Mouse (Mus musculus): ENCODE results near the gene Gas7. TPM values are rescaled to one million over a fixed set of nuclear protein-coding genes. Genes with fewer than 3 reads are reported as not detected.
A peak's percentile ranks its signal among the peaks of the same experiment; 100 is the strongest.

Gas7 gene
- polyA plus RNA-seq, 1 experiment = 3.0 TPM

DNA sequence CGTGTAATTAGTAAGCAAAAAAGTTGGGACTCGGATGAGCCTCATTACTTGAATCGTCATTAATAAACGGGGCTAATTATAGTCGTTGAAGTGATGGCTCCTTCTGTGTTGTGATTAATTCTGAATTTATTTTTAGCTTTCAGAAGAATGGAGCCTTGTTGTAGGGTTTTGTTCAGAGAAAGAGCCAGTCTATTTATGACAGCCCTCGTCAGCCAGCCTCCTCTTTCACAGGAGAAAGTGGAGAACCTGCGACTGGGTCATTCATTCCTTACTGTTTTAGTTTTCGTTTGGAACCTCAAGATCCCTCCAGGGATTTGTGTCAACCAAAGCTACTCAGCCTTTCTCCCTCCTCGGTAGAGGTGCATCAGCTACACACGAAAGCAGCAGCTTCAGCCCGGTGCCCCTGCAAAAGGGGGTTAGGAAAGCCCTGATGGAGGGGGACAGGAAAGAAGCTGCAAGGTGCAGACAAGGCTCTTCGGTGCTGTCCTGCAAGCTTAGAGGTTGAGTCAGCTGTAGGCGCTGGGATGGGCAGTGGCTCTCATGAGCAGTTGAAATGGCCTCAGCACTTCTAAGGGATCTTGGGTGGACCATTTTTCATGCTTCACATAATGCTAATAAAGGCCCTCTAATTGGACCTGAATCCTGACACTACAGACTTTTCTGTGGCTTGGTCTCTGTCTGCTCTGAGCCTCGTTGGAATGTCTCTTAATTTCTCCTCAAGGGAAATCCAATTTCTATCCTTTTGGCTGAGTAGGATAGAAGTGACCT, 10.0 kb upstream of the Gas7 start:
- H3K27me3 ChIP-seq (replicated peaks) = peaks cover 39% of the 10 kb centered on the region
- no peaks in the 10 kb centered on the region for H3K4me1 ChIP-seq
- TF ChIP-seq FLI1 (IDR thresholded peaks at IDR 0.05; ENCODE audit: low read length) (no peak), GATA1 (IDR thresholded peaks at IDR 0.05; ENCODE audit: borderline replicate concordance, low read length) (no peak)
- no peaks in the 10 kb centered on the region for H3K36me3 ChIP-seq (replicated peaks; ENCODE audit: low read length)
- no peak overlapping the region for H3K4me3 ChIP-seq (replicated peaks)
- H3K9me3 ChIP-seq = no peaks in the 10 kb centered on the region

DNA sequence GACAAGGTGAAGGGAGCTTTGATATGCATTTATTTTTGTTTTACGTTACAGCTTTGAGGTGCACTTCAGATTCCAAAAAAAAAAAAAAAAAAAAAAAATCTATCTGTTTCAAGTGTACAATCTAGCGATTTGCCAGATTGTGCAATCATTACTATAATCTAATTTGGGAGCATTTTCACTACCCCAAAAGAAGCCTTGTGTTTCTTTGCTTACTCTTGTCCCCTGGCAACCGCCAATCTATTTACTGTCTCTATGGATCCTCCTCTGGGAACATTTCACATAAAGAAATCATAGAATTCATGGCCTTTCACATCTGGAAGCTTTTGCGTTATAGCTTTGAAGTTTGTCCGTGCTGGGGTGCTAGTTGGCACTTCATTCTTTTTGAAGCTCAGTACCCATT, 3.7 kb upstream of the Gas7 start:
- no peak for TF ChIP-seq GATA1 (IDR thresholded peaks at IDR 0.05; ENCODE audit: borderline replicate concordance, low read length)
- TF ChIP-seq FLI1 (IDR thresholded peaks at IDR 0.05; ENCODE audit: low read length) = no peak
- H3K4me3 ChIP-seq (replicated peaks) = no peak overlapping the region
- 0 out of 2 replicates have a peak, but pooled peaks cover 10% of the 10 kb centered on the region for H3K9me3 ChIP-seq
- peaks cover 38% of the 10 kb centered on the region for H3K4me1 ChIP-seq
- H3K27me3 ChIP-seq (replicated peaks) = peaks cover 59% of the 10 kb centered on the region
- no peaks in the 10 kb centered on the region for H3K36me3 ChIP-seq (replicated peaks; ENCODE audit: low read length)

DNA sequence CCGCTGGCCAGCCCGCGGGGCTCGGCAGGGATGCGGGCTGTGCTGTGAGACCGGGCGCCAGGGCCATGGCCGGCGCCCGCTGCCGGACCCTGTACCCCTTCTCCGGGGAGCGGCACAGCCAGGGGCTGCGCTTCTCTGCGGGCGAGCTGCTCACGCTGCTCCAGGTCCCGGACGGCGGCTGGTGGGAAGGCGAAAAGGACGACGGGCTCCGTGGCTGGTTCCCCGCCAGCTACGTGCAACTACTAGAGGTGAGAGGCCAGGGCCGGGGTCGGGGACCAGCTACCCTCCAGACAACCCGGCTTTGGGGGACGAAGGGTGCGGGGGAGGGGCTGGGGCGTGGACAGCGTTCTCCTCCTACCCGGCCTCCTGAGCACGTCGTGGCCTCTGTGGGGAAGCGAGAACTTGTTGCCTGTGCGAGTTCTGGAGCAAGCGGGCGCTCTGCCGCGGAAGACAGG, 317 bp downstream of the Gas7 start:
- 0 out of 2 replicates have a peak, but pooled peaks cover 10% of the 10 kb centered on the region for H3K9me3 ChIP-seq
- H3K36me3 ChIP-seq (replicated peaks; ENCODE audit: low read length) = no peaks in the 10 kb centered on the region
- H3K27me3 ChIP-seq (replicated peaks) = peaks cover 78% of the 10 kb centered on the region
- no peak for TF ChIP-seq GATA1 (IDR thresholded peaks at IDR 0.05; ENCODE audit: borderline replicate concordance, low read length)
- TF ChIP-seq FLI1 (IDR thresholded peaks at IDR 0.05; ENCODE audit: low read length) = no peak
- peaks cover 38% of the 10 kb centered on the region for H3K4me1 ChIP-seq
- peak overlapping the region; percentile 87 for H3K4me3 ChIP-seq (replicated peaks)

DNA sequence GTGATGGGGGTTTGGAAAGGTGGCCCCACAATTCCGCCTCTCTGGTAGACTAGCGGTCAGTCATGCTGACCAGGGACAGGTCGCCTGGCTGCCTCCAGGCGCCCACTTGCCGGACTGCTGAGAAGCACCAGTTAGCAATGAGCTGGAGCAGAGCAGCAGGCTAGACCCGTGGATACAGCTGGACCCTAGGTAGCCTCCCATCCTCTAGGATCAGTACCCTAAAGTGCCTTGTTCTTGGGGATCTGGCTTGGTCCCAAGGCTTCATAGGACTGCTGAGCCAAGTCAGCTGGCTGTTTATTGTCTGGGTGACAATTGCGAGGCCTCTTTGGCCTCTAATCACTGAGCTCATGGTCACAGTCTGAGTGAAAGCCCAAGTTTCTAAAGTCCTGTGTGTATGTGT, 792 bp downstream of the Gas7 start:
- no peaks in the 10 kb centered on the region for H3K36me3 ChIP-seq (replicated peaks; ENCODE audit: low read length)
- peaks cover 80% of the 10 kb centered on the region for H3K27me3 ChIP-seq (replicated peaks)
- TF ChIP-seq GATA1 (IDR thresholded peaks at IDR 0.05; ENCODE audit: borderline replicate concordance, low read length) (no peak), FLI1 (IDR thresholded peaks at IDR 0.05; ENCODE audit: low read length) (no peak)
- H3K4me1 ChIP-seq = peaks cover 38% of the 10 kb centered on the region
- 0 out of 2 replicates have a peak, but pooled peaks cover 10% of the 10 kb centered on the region for H3K9me3 ChIP-seq
- H3K4me3 ChIP-seq (replicated peaks) = peak overlapping the region; percentile 87

DNA sequence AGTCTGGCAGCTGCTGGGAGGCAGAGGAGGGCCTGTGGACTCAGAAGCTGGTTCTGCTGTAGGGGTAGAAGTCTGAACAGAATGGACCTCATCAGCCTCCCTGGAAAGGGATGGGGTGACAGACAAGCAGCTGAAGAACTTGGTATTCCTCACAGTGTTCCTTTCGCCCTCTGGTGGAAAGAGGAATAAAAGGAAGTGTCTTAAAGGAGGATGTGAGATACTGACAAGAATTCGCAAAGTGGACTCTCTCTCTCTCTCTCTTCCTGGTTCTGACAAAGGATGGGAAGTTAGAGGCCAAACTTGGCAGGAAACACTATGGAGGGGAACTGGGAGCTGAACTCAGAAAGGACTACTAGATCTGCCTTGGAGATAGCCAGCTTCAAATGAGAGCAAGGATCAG, 2.9 kb downstream of the Gas7 start:
- Histone ChIP-seq H3K9me3 (0 out of 2 replicates have a peak, but pooled peaks cover 10% of the 10 kb centered on the region), H3K4me1 (peaks cover 30% of the 10 kb centered on the region), H3K4me3 (replicated peaks) (no peak overlapping the region), H3K36me3 (replicated peaks; ENCODE audit: low read length) (no peaks in the 10 kb centered on the region), H3K27me3 (replicated peaks) (peaks cover 72% of the 10 kb centered on the region)
- TF ChIP-seq FLI1 (IDR thresholded peaks at IDR 0.05; ENCODE audit: low read length) = no peak
- TF ChIP-seq GATA1 (IDR thresholded peaks at IDR 0.05; ENCODE audit: borderline replicate concordance, low read length) = no peak

DNA sequence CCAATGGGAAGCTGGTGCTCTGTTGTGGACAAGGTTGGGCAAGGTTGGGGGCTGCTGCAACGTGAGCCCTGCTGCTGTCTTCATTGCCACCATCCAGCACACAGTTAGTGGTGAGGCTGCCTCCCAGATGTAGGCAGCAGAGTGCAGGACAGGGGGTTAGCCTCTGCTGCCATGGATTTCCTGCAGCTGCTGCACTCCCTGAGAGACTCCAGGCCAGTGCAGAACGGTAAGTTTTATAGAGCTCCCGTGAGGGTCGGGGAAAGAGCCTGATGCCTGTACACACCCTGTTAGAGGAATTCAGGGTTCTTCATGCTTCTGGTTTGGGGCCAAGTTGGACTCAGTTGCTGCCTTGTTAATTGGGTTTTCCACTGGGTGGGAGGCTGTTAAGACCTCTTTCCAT, 11.9 kb downstream of the Gas7 start:
- TF ChIP-seq GATA1 (IDR thresholded peaks at IDR 0.05; ENCODE audit: borderline replicate concordance, low read length) = no peak
- no peak for TF ChIP-seq FLI1 (IDR thresholded peaks at IDR 0.05; ENCODE audit: low read length)
- H3K27me3 ChIP-seq (replicated peaks) = peaks cover 28% of the 10 kb centered on the region
- H3K4me1 ChIP-seq = peaks cover 4% of the 10 kb centered on the region; the same call in 1 of the 2 replicates
- H3K36me3 ChIP-seq (replicated peaks; ENCODE audit: low read length) = no peaks in the 10 kb centered on the region
- H3K9me3 ChIP-seq = no peaks in the 10 kb centered on the region
- no peak overlapping the region for H3K4me3 ChIP-seq (replicated peaks)

DNA sequence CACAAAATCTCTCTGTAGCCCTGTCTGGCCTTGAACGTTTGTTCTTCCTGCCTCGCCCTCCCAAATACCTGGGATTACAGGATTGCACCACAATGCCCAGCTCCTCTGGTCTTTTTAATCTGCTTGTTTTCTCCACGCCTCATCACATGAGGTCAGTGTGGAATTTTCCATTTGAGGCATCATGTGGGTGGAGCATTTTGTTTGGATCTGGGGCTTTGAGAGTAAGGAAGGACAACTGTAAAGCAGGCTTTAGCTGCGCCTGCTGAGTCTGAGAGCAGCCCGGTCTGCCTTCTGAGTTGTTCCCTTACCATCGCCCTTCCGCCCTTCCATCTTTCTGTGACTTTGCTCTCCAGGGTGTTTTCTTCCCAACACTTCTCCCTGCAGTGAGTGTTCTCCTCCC, 13.6 kb downstream of the Gas7 start:
- Histone ChIP-seq H3K4me1 (no peaks in the 10 kb centered on the region; the same call in 1 of the 2 replicates), H3K36me3 (replicated peaks; ENCODE audit: low read length) (no peaks in the 10 kb centered on the region), H3K27me3 (replicated peaks) (peaks cover 32% of the 10 kb centered on the region), H3K9me3 (no peaks in the 10 kb centered on the region), H3K4me3 (replicated peaks) (no peak overlapping the region)
- TF ChIP-seq GATA1 (IDR thresholded peaks at IDR 0.05; ENCODE audit: borderline replicate concordance, low read length) (no peak), FLI1 (IDR thresholded peaks at IDR 0.05; ENCODE audit: low read length) (no peak)

DNA sequence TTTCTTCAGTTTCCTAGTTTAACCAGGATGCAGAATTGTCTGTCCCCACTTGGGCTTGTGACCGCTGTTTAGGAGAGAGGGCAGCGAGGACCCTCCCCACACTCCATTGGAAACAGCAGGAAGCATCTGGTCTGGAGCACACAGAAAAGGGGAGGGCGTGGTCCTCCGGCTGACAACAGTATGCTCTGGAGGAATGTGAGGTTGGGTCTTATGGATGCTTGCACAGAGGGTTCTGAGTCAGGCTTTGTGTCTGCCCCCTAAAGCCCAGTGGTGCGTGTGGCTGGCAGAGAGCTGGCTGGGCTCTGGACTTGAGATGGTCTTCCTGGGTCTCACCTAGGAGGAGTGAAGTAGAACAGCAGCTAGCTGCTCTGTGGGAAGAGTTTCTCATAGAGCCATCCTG, 19.4 kb downstream of the Gas7 start:
- no peaks in the 10 kb centered on the region for H3K36me3 ChIP-seq (replicated peaks; ENCODE audit: low read length)
- peaks cover 36% of the 10 kb centered on the region for H3K27me3 ChIP-seq (replicated peaks)
- TF ChIP-seq FLI1 (IDR thresholded peaks at IDR 0.05; ENCODE audit: low read length) (no peak), GATA1 (IDR thresholded peaks at IDR 0.05; ENCODE audit: borderline replicate concordance, low read length) (no peak)
- H3K4me3 ChIP-seq (replicated peaks) = no peak overlapping the region
- H3K4me1 ChIP-seq = peaks cover 3% of the 10 kb centered on the region
- H3K9me3 ChIP-seq = no peaks in the 10 kb centered on the region

DNA sequence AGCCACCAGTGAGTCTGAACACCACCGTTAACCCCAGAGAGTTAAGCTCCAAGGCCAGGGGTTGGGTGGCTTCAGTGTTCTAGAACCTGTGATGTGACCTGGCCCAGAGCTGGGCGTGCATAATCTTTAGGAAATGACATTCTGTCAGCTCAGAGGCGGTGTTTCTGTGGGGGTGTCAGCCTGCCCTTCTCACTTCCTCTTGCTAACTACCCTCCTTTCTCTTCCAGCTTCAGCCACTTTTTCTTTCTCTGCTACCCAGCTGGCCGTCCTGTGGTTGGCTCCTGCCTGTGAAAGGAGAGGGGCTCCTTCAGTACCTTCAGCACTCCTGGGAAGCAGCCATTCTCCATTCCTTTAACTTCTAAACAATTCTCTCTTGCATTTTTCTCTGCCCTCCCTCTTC, 24.3 kb downstream of the Gas7 start:
- H3K4me1 ChIP-seq = peaks cover 30% of the 10 kb centered on the region
- H3K27me3 ChIP-seq (replicated peaks) = peaks cover 33% of the 10 kb centered on the region
- no peak overlapping the region for H3K4me3 ChIP-seq (replicated peaks)

DNA sequence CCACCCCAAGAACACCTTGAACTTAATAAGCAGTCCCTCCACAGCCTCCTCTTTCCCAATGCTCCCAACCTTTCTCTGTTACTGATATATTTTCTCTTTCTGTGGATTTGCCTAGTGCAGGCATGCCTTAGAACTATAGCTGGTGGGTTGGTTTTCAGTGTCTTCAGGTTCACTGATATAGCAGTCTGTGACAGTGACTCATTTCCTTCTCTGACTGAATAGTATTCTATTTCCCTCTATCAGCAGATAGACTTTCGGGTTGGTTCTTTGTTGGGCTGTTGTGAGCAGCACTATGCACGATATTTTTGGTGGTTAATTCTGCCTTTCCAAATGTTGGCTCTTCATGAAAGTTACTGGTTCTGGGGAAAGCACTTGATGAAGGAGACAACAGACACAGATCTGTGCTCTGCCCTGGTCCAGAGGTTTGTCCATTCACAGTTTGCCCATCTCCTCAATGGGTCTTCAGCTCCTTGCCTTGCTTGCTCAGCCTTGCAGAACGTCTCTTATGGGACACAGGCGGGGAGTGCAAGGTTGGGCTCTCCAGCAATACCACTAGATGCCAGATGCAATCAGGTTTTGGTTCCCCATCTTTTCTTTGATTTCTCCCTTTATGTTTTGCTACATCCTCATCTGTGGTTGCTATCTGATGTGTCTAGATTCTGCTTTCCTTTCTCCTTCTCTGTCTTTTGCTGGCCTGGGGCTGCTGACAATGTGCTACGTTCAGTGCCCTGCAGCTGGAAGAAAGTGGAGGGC, 25.1 kb downstream of the Gas7 start:
- TF ChIP-seq GATA1 (IDR thresholded peaks at IDR 0.05; ENCODE audit: borderline replicate concordance, low read length) (no peak), FLI1 (IDR thresholded peaks at IDR 0.05; ENCODE audit: low read length) (no peak)
- Histone ChIP-seq H3K4me1 (peaks cover 30% of the 10 kb centered on the region), H3K36me3 (replicated peaks; ENCODE audit: low read length) (no peaks in the 10 kb centered on the region), H3K9me3 (no peaks in the 10 kb centered on the region), H3K27me3 (replicated peaks) (peaks cover 26% of the 10 kb centered on the region), H3K4me3 (replicated peaks) (no peak overlapping the region)

More for the DNA sequence above, 24.3 kb downstream of the Gas7 start:
- no peaks in the 10 kb centered on the region for H3K36me3 ChIP-seq (replicated peaks; ENCODE audit: low read length)
- H3K9me3 ChIP-seq = no peaks in the 10 kb centered on the region
- TF ChIP-seq GATA1 (IDR thresholded peaks at IDR 0.05; ENCODE audit: borderline replicate concordance, low read length) (no peak), FLI1 (IDR thresholded peaks at IDR 0.05; ENCODE audit: low read length) (no peak)

Data from megakaryocyte, embryonic 14.5 days (primary cell).